Mouse (Mus musculus) ES-Bruce4 (cell line): ENCODE measurements around the gene Slc22a12.

ENCODE experiments used
- CTCF ChIP-seq: IDR thresholded peaks from one replicate; pipeline ENCODE4 v1.8.1; 2011; ENCODE audit warnings: low read depth, low read length
- POLR2A ChIP-seq: IDR thresholded peaks from one replicate; pipeline ENCODE4 v1.8.1; 2011; ENCODE audit warnings: low read length; ENCODE audit not compliant: insufficient read depth

- no peak for TF ChIP-seq POLR2A
- no peak for TF ChIP-seq CTCF
Observed at GRCm38 (mm10) chr19:6518601-6519000, 24.2 kb downstream of the Slc22a12 start.
